Mouse (Mus musculus): Measurements from ENCODE around the gene Tmem178. TPM values are rescaled to one million over a fixed set of nuclear protein-coding genes. Genes with fewer than 3 reads are reported as not detected.

Tmem178 gene
- total and polyA plus RNA-seq, 3 experiments, result 0.18 to 0.31 (median 0.25) TPM

- no peaks in the 10 kb centered on the region for H3K4me1 ChIP-seq (ENCODE audit: control insufficient read depth, insufficient read depth, low read length)
- peaks cover 2% of the 10 kb centered on the region for H3K36me3 ChIP-seq (ENCODE audit: control insufficient read depth, insufficient read depth, low read length)
- H3K79me2 ChIP-seq (replicated peaks; ENCODE audit: control insufficient read depth, insufficient read depth, low read length), result no peaks in the 10 kb centered on the region
- H3K27ac ChIP-seq, result no peak overlapping the region
- intact Hi-C loops (cut with DNase I), result no loop called here
- TF ChIP-seq CTCF (IDR thresholded peaks at IDR 0.05) (no peak), EP300 (IDR thresholded peaks at IDR 0.05; ENCODE audit: insufficient read depth, low read depth, low read length) (no peak), POLR2A (IDR thresholded peaks at IDR 0.05; ENCODE audit: insufficient read depth, low read depth, low read length) (no peak)
- no peak overlapping the region for H3K4me3 ChIP-seq
- no peaks in the 10 kb centered on the region for H3K27me3 ChIP-seq (ENCODE audit: control insufficient read depth, insufficient read depth, low read length)
- no peak for DNase-seq
- H3K9ac ChIP-seq (ENCODE audit: low read depth, low read length), result no peak overlapping the region
- 85% methylated on average over 3 of the region's 3 CpGs for WGBS
These were observed 87.5 kb downstream of the Tmem178 start for GRCm38 (mm10) chr17:81031830-81032442.

- H3K27ac ChIP-seq, result no peak overlapping the region
- TF ChIP-seq EP300 (IDR thresholded peaks at IDR 0.05; ENCODE audit: insufficient read depth, low read depth, low read length), result no peak
- no peak for TF ChIP-seq POLR2A (IDR thresholded peaks at IDR 0.05; ENCODE audit: insufficient read depth, low read depth, low read length)
- no peak for TF ChIP-seq CTCF (IDR thresholded peaks at IDR 0.05)
- no peaks in the 10 kb centered on the region for H3K27me3 ChIP-seq (ENCODE audit: control insufficient read depth, insufficient read depth, low read length)
- peaks cover 2% of the 10 kb centered on the region for H3K36me3 ChIP-seq (ENCODE audit: control insufficient read depth, insufficient read depth, low read length)
- intact Hi-C loops (cut with DNase I), result no loop called here
- no peak overlapping the region for H3K9ac ChIP-seq (ENCODE audit: low read depth, low read length)
- H3K4me3 ChIP-seq, result no peak overlapping the region
- H3K79me2 ChIP-seq (replicated peaks; ENCODE audit: control insufficient read depth, insufficient read depth, low read length), result no peaks in the 10 kb centered on the region
- DNase-seq, result no peak
- H3K4me1 ChIP-seq (ENCODE audit: control insufficient read depth, insufficient read depth, low read length), result no peaks in the 10 kb centered on the region
- WGBS, result 66% methylated on average over 2 of the region's 2 CpGs
These were observed 88.5 kb downstream of the Tmem178 start for GRCm38 (mm10) chr17:81032957-81033356.

- 86% methylated on average over 5 of the region's 5 CpGs for WGBS
These were observed 90.9 kb downstream of the Tmem178 start for GRCm38 (mm10) chr17:81035354-81035753.

GRCm38 (mm10) chr17:81038707-81039408, 94.4 kb downstream of the Tmem178 start:
- TF ChIP-seq CTCF (IDR thresholded peaks at IDR 0.05) (no peak), POLR2A (IDR thresholded peaks at IDR 0.05; ENCODE audit: insufficient read depth, low read depth, low read length) (no peak), EP300 (IDR thresholded peaks at IDR 0.05; ENCODE audit: insufficient read depth, low read depth, low read length) (no peak)
- Histone ChIP-seq H3K36me3 (ENCODE audit: control insufficient read depth, insufficient read depth, low read length) (peaks cover 2% of the 10 kb centered on the region), H3K9ac (ENCODE audit: low read depth, low read length) (no peak overlapping the region), H3K79me2 (replicated peaks; ENCODE audit: control insufficient read depth, insufficient read depth, low read length) (no peaks in the 10 kb centered on the region), H3K4me3 (no peak overlapping the region), H3K27me3 (ENCODE audit: control insufficient read depth, insufficient read depth, low read length) (no peaks in the 10 kb centered on the region), H3K4me1 (ENCODE audit: control insufficient read depth, insufficient read depth, low read length) (no peaks in the 10 kb centered on the region), H3K27ac (no peak overlapping the region)
- WGBS, result 71% methylated on average over 2 of the region's 2 CpGs
- no peak for DNase-seq
- intact Hi-C loops (cut with DNase I), result no loop called here

More at GRCm38 (mm10) chr17:81035354-81035753, 90.9 kb downstream of the Tmem178 start:
- TF ChIP-seq POLR2A (IDR thresholded peaks at IDR 0.05; ENCODE audit: insufficient read depth, low read depth, low read length), result no peak
- TF ChIP-seq EP300 (IDR thresholded peaks at IDR 0.05; ENCODE audit: insufficient read depth, low read depth, low read length), result no peak
- TF ChIP-seq CTCF (IDR thresholded peaks at IDR 0.05), result no peak
- DNase-seq, result no peak
- no peak overlapping the region for H3K9ac ChIP-seq (ENCODE audit: low read depth, low read length)
- intact Hi-C loops (cut with DNase I), result no loop called here
- no peak overlapping the region for H3K4me3 ChIP-seq
- no peak overlapping the region for H3K27ac ChIP-seq
- H3K36me3 ChIP-seq (ENCODE audit: control insufficient read depth, insufficient read depth, low read length), result peaks cover 2% of the 10 kb centered on the region
- H3K79me2 ChIP-seq (replicated peaks; ENCODE audit: control insufficient read depth, insufficient read depth, low read length), result no peaks in the 10 kb centered on the region
- no peaks in the 10 kb centered on the region for H3K4me1 ChIP-seq (ENCODE audit: control insufficient read depth, insufficient read depth, low read length)
- H3K27me3 ChIP-seq (ENCODE audit: control insufficient read depth, insufficient read depth, low read length), result no peaks in the 10 kb centered on the region

GRCm38 (mm10) chr17:81041662-81042061, 97.2 kb downstream of the Tmem178 start:
- no peaks in the 10 kb centered on the region for H3K79me2 ChIP-seq (replicated peaks; ENCODE audit: control insufficient read depth, insufficient read depth, low read length)
- no peak overlapping the region for H3K4me3 ChIP-seq
- H3K36me3 ChIP-seq (ENCODE audit: control insufficient read depth, insufficient read depth, low read length), result no peaks in the 10 kb centered on the region; the same call in 1 of the 2 replicates
- intact Hi-C loops (cut with DNase I), result no loop called here
- no peak overlapping the region for H3K27ac ChIP-seq
- no peak overlapping the region for H3K9ac ChIP-seq (ENCODE audit: low read depth, low read length)
- no peaks in the 10 kb centered on the region for H3K27me3 ChIP-seq (ENCODE audit: control insufficient read depth, insufficient read depth, low read length)
- 66% methylated on average over 2 of the region's 2 CpGs for WGBS
- no peaks in the 10 kb centered on the region for H3K4me1 ChIP-seq (ENCODE audit: control insufficient read depth, insufficient read depth, low read length)
- DNase-seq, result no peak
- no peak for TF ChIP-seq EP300 (IDR thresholded peaks at IDR 0.05; ENCODE audit: insufficient read depth, low read depth, low read length)
- TF ChIP-seq CTCF (IDR thresholded peaks at IDR 0.05), result no peak
- no peak for TF ChIP-seq POLR2A (IDR thresholded peaks at IDR 0.05; ENCODE audit: insufficient read depth, low read depth, low read length)

- 87% methylated on average over 3 of the region's 3 CpGs for WGBS
- intact Hi-C loops (cut with DNase I), result no loop called here
- Histone ChIP-seq H3K4me3 (no peak overlapping the region), H3K79me2 (replicated peaks; ENCODE audit: control insufficient read depth, insufficient read depth, low read length) (no peaks in the 10 kb centered on the region), H3K27ac (no peak overlapping the region), H3K9ac (ENCODE audit: low read depth, low read length) (no peak overlapping the region), H3K36me3 (ENCODE audit: control insufficient read depth, insufficient read depth, low read length) (no peaks in the 10 kb centered on the region), H3K27me3 (ENCODE audit: control insufficient read depth, insufficient read depth, low read length) (no peaks in the 10 kb centered on the region), H3K4me1 (ENCODE audit: control insufficient read depth, insufficient read depth, low read length) (no peaks in the 10 kb centered on the region)
- no peak for DNase-seq
- TF ChIP-seq POLR2A (IDR thresholded peaks at IDR 0.05; ENCODE audit: insufficient read depth, low read depth, low read length) (no peak), EP300 (IDR thresholded peaks at IDR 0.05; ENCODE audit: insufficient read depth, low read depth, low read length) (no peak), CTCF (IDR thresholded peaks at IDR 0.05) (no peak)
These were observed 99.9 kb downstream of the Tmem178 start for GRCm38 (mm10) chr17:81044356-81044755.

Measured in heart, adult 2 months (tissue).